Mouse (Mus musculus): ENCODE results near the gene Cnnm2. TPM values are rescaled to one million over a fixed set of nuclear protein-coding genes. Genes with fewer than 3 reads are reported as not detected.

Gene Cnnm2
- polyA plus RNA-seq, 1 experiment from 2014 or later, result 3.9 TPM

DNA sequence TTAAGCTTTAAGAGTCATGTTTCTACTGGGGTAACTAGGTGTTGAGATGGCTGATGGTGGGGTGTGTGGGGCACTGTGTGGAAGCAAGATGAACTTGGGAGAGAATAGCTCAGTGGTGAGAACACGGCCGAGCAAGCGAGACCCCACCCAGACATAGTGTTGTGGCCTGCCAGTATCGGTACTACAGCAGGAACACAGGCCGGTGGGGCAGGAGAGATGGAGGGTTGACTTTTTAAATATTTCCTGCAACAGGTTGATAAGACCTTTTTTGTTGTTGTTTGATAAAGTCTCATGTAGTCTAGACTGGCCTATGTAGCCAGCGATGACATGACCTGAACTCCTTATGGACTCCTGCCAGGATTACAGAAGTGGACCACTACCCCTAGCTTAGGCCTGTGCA is 139.4 kb downstream of the Cnnm2 start:
- Histone ChIP-seq H3K4me1 (no peaks in the 10 kb centered on the region), H3K36me3 (replicated peaks) (peaks cover 21% of the 10 kb centered on the region), H3K27ac (no peak overlapping the region), H3K4me2 (no peak overlapping the region), H3K9me3 (0 out of 2 replicates have a peak, but pooled peaks cover 4% of the 10 kb centered on the region), H3K27me3 (no peaks in the 10 kb centered on the region), H3K9ac (no peak overlapping the region), H3K4me3 (replicated peaks) (no peak overlapping the region)
- no peak for ATAC-seq (ENCODE audit: low FRiP score)
- 95% methylated on average over 6 of the region's 6 CpGs for WGBS

DNA sequence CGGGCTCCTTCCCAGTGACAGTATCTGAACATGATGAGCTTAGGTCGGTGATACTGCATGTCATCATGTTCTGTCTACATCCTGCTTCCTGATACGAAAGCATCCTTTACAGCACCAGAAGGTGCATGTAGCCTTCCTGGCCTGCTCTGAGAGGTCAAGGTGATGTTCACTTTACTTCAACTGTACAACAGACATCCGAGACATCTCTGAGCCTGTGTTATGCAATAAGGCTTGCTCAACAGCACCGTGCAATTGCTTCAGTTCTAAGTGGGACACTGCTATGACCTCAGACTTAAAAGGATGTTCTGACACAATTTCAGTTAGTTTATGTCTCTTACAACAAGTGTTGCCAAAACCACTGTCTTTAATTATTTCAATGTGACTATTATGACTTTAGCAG is 139.9 kb downstream of the Cnnm2 start:
- Histone ChIP-seq H3K27me3 (no peaks in the 10 kb centered on the region), H3K4me3 (replicated peaks) (no peak overlapping the region), H3K27ac (no peak overlapping the region), H3K4me1 (no peaks in the 10 kb centered on the region), H3K36me3 (replicated peaks) (peaks cover 21% of the 10 kb centered on the region), H3K9ac (no peak overlapping the region), H3K9me3 (0 out of 2 replicates have a peak, but pooled peaks cover 4% of the 10 kb centered on the region), H3K4me2 (no peak overlapping the region)
- no peak for ATAC-seq (ENCODE audit: low FRiP score)
- 90% methylated on average over 5 of the region's 5 CpGs for WGBS

DNA sequence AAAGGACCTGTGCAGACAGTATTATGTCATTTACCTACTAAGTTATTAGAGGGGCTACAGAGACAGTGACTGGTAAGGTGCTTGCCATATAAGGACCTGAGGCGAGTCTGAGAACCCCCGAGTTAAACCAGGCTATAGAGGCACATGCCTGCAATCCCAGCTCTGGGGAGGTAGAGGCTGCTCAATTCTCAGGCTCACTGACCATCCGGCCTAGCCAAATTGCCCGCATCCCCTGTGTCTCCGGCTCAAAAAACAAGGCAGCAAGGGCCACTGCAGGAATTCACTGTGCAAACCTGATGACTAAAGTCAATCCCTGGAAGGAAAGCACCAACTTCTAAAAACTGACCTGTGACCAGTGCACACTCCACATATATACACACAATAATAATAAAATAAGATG is 142.0 kb downstream of the Cnnm2 start:
- Histone ChIP-seq H3K9me3 (no peaks in the 10 kb centered on the region), H3K4me2 (no peak overlapping the region), H3K36me3 (replicated peaks) (peaks cover 8% of the 10 kb centered on the region), H3K4me3 (replicated peaks) (no peak overlapping the region), H3K4me1 (no peaks in the 10 kb centered on the region), H3K27me3 (no peaks in the 10 kb centered on the region), H3K9ac (no peak overlapping the region), H3K27ac (no peak overlapping the region)
- no peak for ATAC-seq (ENCODE audit: low FRiP score)
- WGBS, result 92% methylated on average over 5 of the region's 5 CpGs

DNA sequence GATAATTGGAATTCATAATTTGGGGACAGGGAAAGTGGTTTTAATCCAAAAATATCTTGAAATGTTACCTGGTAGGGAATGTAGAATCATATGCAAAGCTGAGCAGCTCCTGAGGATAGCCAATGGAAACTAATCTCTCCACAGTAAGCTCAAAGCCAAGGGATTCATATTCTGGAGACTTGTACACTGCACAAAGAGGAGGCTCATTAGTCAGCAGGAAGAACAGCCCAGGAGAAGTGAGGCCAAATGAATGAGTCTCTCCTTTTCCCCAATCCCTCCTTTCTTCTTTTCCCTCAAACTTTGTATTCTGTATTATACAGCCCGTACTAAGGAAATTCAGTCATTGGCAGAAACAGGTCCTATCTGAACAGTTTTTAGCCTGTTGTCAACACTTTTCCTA is 143.5 kb downstream of the Cnnm2 start:
- 78% methylated on average over 1 of the region's 1 CpGs for WGBS
- no peak overlapping the region for H3K27ac ChIP-seq
- no peak overlapping the region for H3K4me3 ChIP-seq (replicated peaks)
- H3K4me1 ChIP-seq, result peaks cover 14% of the 10 kb centered on the region; the same call in 1 of the 2 replicates
- H3K9ac ChIP-seq, result no peak overlapping the region
- no peaks in the 10 kb centered on the region for H3K9me3 ChIP-seq
- ATAC-seq (ENCODE audit: low FRiP score), result no peak
- no peaks in the 10 kb centered on the region; the same call in none of the 2 replicates for H3K36me3 ChIP-seq (replicated peaks)
- H3K4me2 ChIP-seq, result no peak overlapping the region
- no peaks in the 10 kb centered on the region for H3K27me3 ChIP-seq

DNA sequence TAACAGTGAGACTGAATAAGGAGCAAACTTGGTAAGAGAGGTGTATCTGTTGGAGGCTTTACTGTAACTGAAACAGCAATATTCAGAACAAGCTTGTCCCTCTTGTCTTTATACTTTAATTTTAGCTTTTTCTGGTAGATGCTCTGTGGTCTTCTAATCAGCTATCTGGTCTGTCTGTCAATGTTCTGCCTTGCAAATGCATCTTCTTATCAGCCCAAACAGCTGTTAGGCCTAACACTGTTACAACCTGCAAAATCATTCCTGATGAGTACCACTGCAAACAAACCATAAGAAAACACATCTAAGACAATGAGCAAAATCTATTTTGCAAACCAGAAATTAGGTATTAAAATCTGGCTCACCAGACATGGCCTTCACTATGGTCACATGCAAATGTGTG is 144.0 kb downstream of the Cnnm2 start:
- Histone ChIP-seq H3K27me3 (no peaks in the 10 kb centered on the region), H3K9me3 (no peaks in the 10 kb centered on the region), H3K4me2 (no peak overlapping the region), H3K36me3 (replicated peaks) (no peaks in the 10 kb centered on the region; the same call in none of the 2 replicates), H3K27ac (no peak overlapping the region), H3K4me1 (peaks cover 14% of the 10 kb centered on the region; the same call in 1 of the 2 replicates), H3K4me3 (replicated peaks) (no peak overlapping the region), H3K9ac (no peak overlapping the region)
- no peak for ATAC-seq (ENCODE audit: low FRiP score)

DNA sequence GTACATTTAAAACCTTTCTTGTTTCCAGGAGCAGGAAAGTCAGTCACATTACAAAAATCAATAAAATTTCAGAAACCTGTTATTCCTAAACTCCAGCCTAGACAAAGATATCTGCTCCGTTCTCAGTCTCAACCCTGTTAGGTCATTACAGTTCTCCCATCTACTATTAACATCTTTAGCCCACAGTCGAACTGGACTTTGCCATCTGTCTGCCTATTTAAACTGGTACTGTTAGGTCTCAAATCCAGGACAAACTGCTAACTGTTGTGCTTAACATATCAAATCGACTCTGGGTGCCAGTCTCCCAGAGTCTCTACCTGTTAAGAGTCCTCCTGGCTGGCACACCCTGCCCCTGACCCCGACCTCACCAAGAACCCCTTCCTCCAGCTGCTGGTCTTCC is 144.6 kb downstream of the Cnnm2 start:
- 90% methylated on average over 4 of the region's 4 CpGs for WGBS
- no peaks in the 10 kb centered on the region for H3K9me3 ChIP-seq
- H3K4me2 ChIP-seq, result no peak overlapping the region
- no peak for ATAC-seq (ENCODE audit: low FRiP score)
- H3K9ac ChIP-seq, result no peak overlapping the region
- no peak overlapping the region for H3K4me3 ChIP-seq (replicated peaks)
- no peaks in the 10 kb centered on the region; the same call in none of the 2 replicates for H3K36me3 ChIP-seq (replicated peaks)
- H3K27ac ChIP-seq, result no peak overlapping the region
- H3K27me3 ChIP-seq, result no peaks in the 10 kb centered on the region
- H3K4me1 ChIP-seq, result peaks cover 14% of the 10 kb centered on the region; the same call in 1 of the 2 replicates

- no peak for ATAC-seq (ENCODE audit: low FRiP score)
These were observed 146.8 kb downstream of the Cnnm2 start for GRCm38 (mm10) chr19:46908207-46908606.

GRCm38 (mm10) chr19:46908977-46909376 is 147.6 kb downstream of the Cnnm2 start:
- Histone ChIP-seq H3K36me3 (replicated peaks) (no peaks in the 10 kb centered on the region; the same call in 1 of the 2 replicates), H3K27me3 (no peaks in the 10 kb centered on the region), H3K4me2 (no peak overlapping the region), H3K4me3 (replicated peaks) (no peak overlapping the region), H3K9me3 (no peaks in the 10 kb centered on the region), H3K27ac (no peak overlapping the region), H3K9ac (no peak overlapping the region), H3K4me1 (peaks cover 14% of the 10 kb centered on the region; the same call in 1 of the 2 replicates)
- ATAC-seq (ENCODE audit: low FRiP score), result no peak
- WGBS, result 31% methylated on average over 4 of the region's 4 CpGs

More at GRCm38 (mm10) chr19:46908207-46908606, 146.8 kb downstream of the Cnnm2 start:
- Histone ChIP-seq H3K9me3 (no peaks in the 10 kb centered on the region), H3K4me3 (replicated peaks) (no peak overlapping the region), H3K27ac (no peak overlapping the region), H3K4me1 (peaks cover 14% of the 10 kb centered on the region; the same call in 1 of the 2 replicates), H3K9ac (no peak overlapping the region), H3K27me3 (no peaks in the 10 kb centered on the region), H3K4me2 (no peak overlapping the region), H3K36me3 (replicated peaks) (no peaks in the 10 kb centered on the region; the same call in none of the 2 replicates)
- WGBS, result 68% methylated on average over 5 of the region's 5 CpGs

DNA sequence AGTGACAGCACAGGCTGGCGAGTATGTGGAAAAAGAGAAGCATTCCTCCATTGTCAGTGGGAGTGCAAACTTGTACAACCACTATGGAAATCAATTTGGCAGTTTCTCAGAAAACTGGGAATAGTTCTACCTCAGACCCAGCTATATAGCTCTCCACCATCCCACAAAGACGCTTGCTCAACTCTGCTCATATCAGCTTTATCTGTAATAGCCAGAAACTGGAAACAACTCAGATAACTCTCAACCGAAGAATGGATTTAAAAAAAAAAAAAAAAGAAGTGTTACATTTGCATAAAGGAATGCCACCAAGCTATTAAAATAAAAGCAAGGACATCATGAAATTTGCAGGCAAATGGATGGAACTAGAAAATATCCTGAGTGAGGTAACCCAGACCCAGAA is 150.1 kb downstream of the Cnnm2 start:
- no peak for ATAC-seq (ENCODE audit: low FRiP score)
- 89% methylated on average over 3 of the region's 3 CpGs for WGBS
- no peak overlapping the region for H3K27ac ChIP-seq
- H3K4me2 ChIP-seq, result no peak overlapping the region
- H3K4me3 ChIP-seq (replicated peaks), result no peak overlapping the region
- no peaks in the 10 kb centered on the region for H3K9me3 ChIP-seq
- no peaks in the 10 kb centered on the region for H3K27me3 ChIP-seq
- H3K36me3 ChIP-seq (replicated peaks), result no peaks in the 10 kb centered on the region
- peaks cover 14% of the 10 kb centered on the region for H3K4me1 ChIP-seq
- no peak overlapping the region for H3K9ac ChIP-seq

GRCm38 (mm10) chr19:46913626-46914025 is 152.2 kb downstream of the Cnnm2 start:
- no peak overlapping the region for H3K4me2 ChIP-seq
- peaks cover 13% of the 10 kb centered on the region for H3K4me1 ChIP-seq
- no peaks in the 10 kb centered on the region for H3K9me3 ChIP-seq
- no peaks in the 10 kb centered on the region for H3K27me3 ChIP-seq
- WGBS, result 94% methylated on average over 11 of the region's 11 CpGs
- H3K27ac ChIP-seq, result no peak overlapping the region
- H3K9ac ChIP-seq, result no peak overlapping the region
- no peak for ATAC-seq (ENCODE audit: low FRiP score)
- no peaks in the 10 kb centered on the region for H3K36me3 ChIP-seq (replicated peaks)
- H3K4me3 ChIP-seq (replicated peaks), result no peak overlapping the region

- 52% methylated on average over 9 of the region's 9 CpGs for WGBS
These were observed 154.1 kb downstream of the Cnnm2 start for GRCm38 (mm10) chr19:46915406-46916080.

DNA sequence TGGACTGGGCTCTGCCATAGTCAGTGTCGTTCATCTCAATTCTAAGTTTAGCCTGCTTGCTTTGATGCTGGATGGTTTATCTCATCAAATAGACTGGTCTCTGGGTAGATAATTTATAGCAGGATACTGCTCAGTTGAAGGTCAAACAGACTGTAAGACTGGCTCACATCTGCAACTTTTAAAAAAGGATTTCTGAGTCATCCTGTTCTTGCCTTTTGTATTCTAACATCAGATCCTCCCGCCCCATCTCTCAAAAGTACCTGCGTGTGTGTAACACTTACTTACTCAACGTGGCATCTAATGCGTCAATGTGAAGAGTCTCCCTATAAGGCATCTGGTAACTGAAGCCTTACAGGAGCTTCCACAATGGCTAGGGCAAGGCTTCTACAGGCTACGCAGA is 159.2 kb downstream of the Cnnm2 start:
- ATAC-seq (ENCODE audit: low FRiP score), result no peak
- H3K36me3 ChIP-seq (replicated peaks), result 0 out of 2 replicates have a peak, but pooled peaks cover 4% of the 10 kb centered on the region
- 93% methylated on average over 6 of the region's 6 CpGs for whole genome bisulfite sequencing

More at GRCm38 (mm10) chr19:46915406-46916080, 154.1 kb downstream of the Cnnm2 start:
- H3K27ac ChIP-seq, result no peak overlapping the region
- H3K4me3 ChIP-seq (replicated peaks), result no peak overlapping the region
- no peaks in the 10 kb centered on the region for H3K9me3 ChIP-seq
- H3K4me2 ChIP-seq, result no peak overlapping the region
- no peaks in the 10 kb centered on the region for H3K36me3 ChIP-seq (replicated peaks)
- no peaks in the 10 kb centered on the region for H3K27me3 ChIP-seq
- H3K9ac ChIP-seq, result no peak overlapping the region
- ATAC-seq (ENCODE audit: low FRiP score), result no peak
- no peaks in the 10 kb centered on the region; the same call in 1 of the 2 replicates for H3K4me1 ChIP-seq

GRCm38 (mm10) chr19:46926357-46926756 is 165.0 kb downstream of the Cnnm2 start:
- Histone ChIP-seq H3K27me3 (no peaks in the 10 kb centered on the region), H3K4me2 (no peak overlapping the region), H3K9ac (no peak overlapping the region), H3K9me3 (no peaks in the 10 kb centered on the region), H3K4me1 (peaks cover 3% of the 10 kb centered on the region; the same call in 1 of the 2 replicates), H3K36me3 (replicated peaks) (0 out of 2 replicates have a peak, but pooled peaks cover under 1% of the 10 kb centered on the region), H3K4me3 (replicated peaks) (no peak overlapping the region), H3K27ac (no peak overlapping the region)
- 60% methylated on average over 4 of the region's 4 CpGs for WGBS
- ATAC-seq (ENCODE audit: low FRiP score), result no peak

More for the DNA sequence above, 159.2 kb downstream of the Cnnm2 start:
- Histone ChIP-seq H3K27ac (no peak overlapping the region), H3K27me3 (no peaks in the 10 kb centered on the region), H3K9me3 (no peaks in the 10 kb centered on the region), H3K4me3 (replicated peaks) (no peak overlapping the region), H3K4me1 (no peaks in the 10 kb centered on the region; the same call in 1 of the 2 replicates), H3K9ac (no peak overlapping the region), H3K4me2 (no peak overlapping the region)

All from forebrain, embryonic 12.5 days (tissue).